Mouse (Mus musculus): ENCODE measurements around the gene Pigg. TPM values are rescaled to one million over a fixed set of nuclear protein-coding genes. Genes with fewer than 3 reads are reported as not detected.

Gene Pigg
- polyA plus RNA-seq, 1 experiment from 2014 or later, result 2.7 TPM

GRCm38 (mm10) chr5:108347843-108348242, 35.4 kb downstream of the Pigg start:
- Histone ChIP-seq H3K4me1 (replicated peaks; ENCODE audit: control insufficient read depth, insufficient read depth, low read length) (no peaks in the 10 kb centered on the region), H3K27me3 (ENCODE audit: control insufficient read depth, insufficient read depth, low read length) (no peaks in the 10 kb centered on the region)

GRCm38 (mm10) chr5:108349511-108350148, 37.2 kb downstream of the Pigg start:
- H3K9me3 ChIP-seq (ENCODE audit: control insufficient read depth, low read length), result no peaks in the 10 kb centered on the region
- no peak overlapping the region for H3K9ac ChIP-seq (ENCODE audit: low read depth, low read length)
- H3K27me3 ChIP-seq (ENCODE audit: control insufficient read depth, insufficient read depth, low read length), result no peaks in the 10 kb centered on the region
- 95% methylated on average over 9 of the region's 9 CpGs for WGBS
- no peaks in the 10 kb centered on the region for H3K4me1 ChIP-seq (replicated peaks; ENCODE audit: control insufficient read depth, insufficient read depth, low read length)
- no peak for DNase-seq (ENCODE audit: low spot score)
- no peak overlapping the region for H3K27ac ChIP-seq (ENCODE audit: low read depth, low read length)
- no peak overlapping the region for H3K4me2 ChIP-seq (replicated peaks; ENCODE audit: low read depth, low read length)
- ATAC-seq (ENCODE audit: low FRiP score), result no peak
- no peak overlapping the region for H3K4me3 ChIP-seq (ENCODE audit: low read depth, low read length)
- H3K36me3 ChIP-seq (ENCODE audit: control insufficient read depth, insufficient read depth, low read length), result 0 out of 2 replicates have a peak, but pooled peaks cover 4% of the 10 kb centered on the region

More at GRCm38 (mm10) chr5:108347843-108348242, 35.4 kb downstream of the Pigg start:
- no peak overlapping the region for H3K9ac ChIP-seq (ENCODE audit: low read depth, low read length)
- H3K4me3 ChIP-seq (ENCODE audit: low read depth, low read length), result no peak overlapping the region
- H3K9me3 ChIP-seq (ENCODE audit: control insufficient read depth, low read length), result no peaks in the 10 kb centered on the region
- H3K4me2 ChIP-seq (replicated peaks; ENCODE audit: low read depth, low read length), result no peak overlapping the region
- 87% methylated on average over 6 of the region's 6 CpGs for WGBS
- H3K36me3 ChIP-seq (ENCODE audit: control insufficient read depth, insufficient read depth, low read length), result 0 out of 2 replicates have a peak, but pooled peaks cover 4% of the 10 kb centered on the region
- no peak overlapping the region for H3K27ac ChIP-seq (ENCODE audit: low read depth, low read length)
- ATAC-seq (ENCODE audit: low FRiP score) (no peak), DNase-seq (ENCODE audit: low spot score) (no peak)

GRCm38 (mm10) chr5:108354056-108354455, 41.6 kb downstream of the Pigg start:
- 87% methylated on average over 2 of the region's 2 CpGs for WGBS
- no peak overlapping the region for H3K9ac ChIP-seq (ENCODE audit: low read depth, low read length)
- no peak overlapping the region for H3K4me2 ChIP-seq (replicated peaks; ENCODE audit: low read depth, low read length)
- no peaks in the 10 kb centered on the region for H3K4me1 ChIP-seq (replicated peaks; ENCODE audit: control insufficient read depth, insufficient read depth, low read length)
- 0 out of 2 replicates have a peak, but pooled peaks cover 4% of the 10 kb centered on the region for H3K36me3 ChIP-seq (ENCODE audit: control insufficient read depth, insufficient read depth, low read length)
- H3K27ac ChIP-seq (ENCODE audit: low read depth, low read length), result no peak overlapping the region
- H3K27me3 ChIP-seq (ENCODE audit: control insufficient read depth, insufficient read depth, low read length), result no peaks in the 10 kb centered on the region
- no peaks in the 10 kb centered on the region for H3K9me3 ChIP-seq (ENCODE audit: control insufficient read depth, low read length)
- H3K4me3 ChIP-seq (ENCODE audit: low read depth, low read length), result no peak overlapping the region
- ATAC-seq (ENCODE audit: low FRiP score), result no peak
- DNase-seq (ENCODE audit: low spot score), result no peak

- H3K4me3 ChIP-seq (ENCODE audit: low read depth, low read length), result no peak overlapping the region
- H3K4me2 ChIP-seq (replicated peaks; ENCODE audit: low read depth, low read length), result no peak overlapping the region
- ATAC-seq (ENCODE audit: low FRiP score) (no peak), DNase-seq (ENCODE audit: low spot score) (no peak)
- H3K36me3 ChIP-seq (ENCODE audit: control insufficient read depth, insufficient read depth, low read length), result no peaks in the 10 kb centered on the region
- no peak overlapping the region for H3K9ac ChIP-seq (ENCODE audit: low read depth, low read length)
- no peaks in the 10 kb centered on the region for H3K9me3 ChIP-seq (ENCODE audit: control insufficient read depth, low read length)
- WGBS, result 90% methylated on average over 1 of the region's 1 CpGs
- H3K27me3 ChIP-seq (ENCODE audit: control insufficient read depth, insufficient read depth, low read length), result no peaks in the 10 kb centered on the region
- H3K27ac ChIP-seq (ENCODE audit: low read depth, low read length), result no peak overlapping the region
- no peaks in the 10 kb centered on the region for H3K4me1 ChIP-seq (replicated peaks; ENCODE audit: control insufficient read depth, insufficient read depth, low read length)
These were observed 45.5 kb downstream of the Pigg start for GRCm38 (mm10) chr5:108357862-108358261.

- no peak overlapping the region for H3K4me3 ChIP-seq (ENCODE audit: low read depth, low read length)
- 88% methylated on average over 9 of the region's 9 CpGs for WGBS
- no peaks in the 10 kb centered on the region for H3K36me3 ChIP-seq (ENCODE audit: control insufficient read depth, insufficient read depth, low read length)
- H3K4me2 ChIP-seq (replicated peaks; ENCODE audit: low read depth, low read length), result no peak overlapping the region
- no peak overlapping the region for H3K27ac ChIP-seq (ENCODE audit: low read depth, low read length)
- no peak for DNase-seq (ENCODE audit: low spot score)
- no peak overlapping the region for H3K9ac ChIP-seq (ENCODE audit: low read depth, low read length)
- peaks cover 7% of the 10 kb centered on the region; the same call in 1 of the 2 replicates for H3K27me3 ChIP-seq (ENCODE audit: control insufficient read depth, insufficient read depth, low read length)
- ATAC-seq (ENCODE audit: low FRiP score), result no peak
- no peaks in the 10 kb centered on the region for H3K4me1 ChIP-seq (replicated peaks; ENCODE audit: control insufficient read depth, insufficient read depth, low read length)
- H3K9me3 ChIP-seq (ENCODE audit: control insufficient read depth, low read length), result no peaks in the 10 kb centered on the region
These were observed 47.1 kb downstream of the Pigg start for GRCm38 (mm10) chr5:108359491-108359890.

GRCm38 (mm10) chr5:108360211-108360610, 47.8 kb downstream of the Pigg start:
- WGBS, result 90% methylated on average over 4 of the region's 4 CpGs
- DNase-seq (ENCODE audit: low spot score) (no peak), ATAC-seq (ENCODE audit: low FRiP score) (no peak)
- no peak overlapping the region for H3K27ac ChIP-seq (ENCODE audit: low read depth, low read length)
- peaks cover 14% of the 10 kb centered on the region for H3K27me3 ChIP-seq (ENCODE audit: control insufficient read depth, insufficient read depth, low read length)
- no peaks in the 10 kb centered on the region for H3K9me3 ChIP-seq (ENCODE audit: control insufficient read depth, low read length)
- H3K4me2 ChIP-seq (replicated peaks; ENCODE audit: low read depth, low read length), result no peak overlapping the region
- no peaks in the 10 kb centered on the region for H3K36me3 ChIP-seq (ENCODE audit: control insufficient read depth, insufficient read depth, low read length)
- H3K4me3 ChIP-seq (ENCODE audit: low read depth, low read length), result no peak overlapping the region
- H3K9ac ChIP-seq (ENCODE audit: low read depth, low read length), result no peak overlapping the region
- no peaks in the 10 kb centered on the region for H3K4me1 ChIP-seq (replicated peaks; ENCODE audit: control insufficient read depth, insufficient read depth, low read length)

GRCm38 (mm10) chr5:108362330-108362729, 49.9 kb downstream of the Pigg start:
- H3K27me3 ChIP-seq (ENCODE audit: control insufficient read depth, insufficient read depth, low read length), result peaks cover 34% of the 10 kb centered on the region
- 31% methylated on average over 3 of the region's 3 CpGs for WGBS
- H3K4me3 ChIP-seq (ENCODE audit: low read depth, low read length), result no peak overlapping the region
- H3K27ac ChIP-seq (ENCODE audit: low read depth, low read length), result no peak overlapping the region
- H3K9me3 ChIP-seq (ENCODE audit: control insufficient read depth, low read length), result no peaks in the 10 kb centered on the region
- ATAC-seq (ENCODE audit: low FRiP score), result no peak
- H3K9ac ChIP-seq (ENCODE audit: low read depth, low read length), result no peak overlapping the region
- no peak for DNase-seq (ENCODE audit: low spot score)
- H3K4me2 ChIP-seq (replicated peaks; ENCODE audit: low read depth, low read length), result no peak overlapping the region
- H3K4me1 ChIP-seq (replicated peaks; ENCODE audit: control insufficient read depth, insufficient read depth, low read length), result peaks cover 11% of the 10 kb centered on the region; the same call in 1 of the 2 replicates
- H3K36me3 ChIP-seq (ENCODE audit: control insufficient read depth, insufficient read depth, low read length), result no peaks in the 10 kb centered on the region

GRCm38 (mm10) chr5:108366328-108366983, 54.0 kb downstream of the Pigg start:
- Histone ChIP-seq H3K4me1 (replicated peaks; ENCODE audit: control insufficient read depth, insufficient read depth, low read length) (peaks cover 18% of the 10 kb centered on the region), H3K36me3 (ENCODE audit: control insufficient read depth, insufficient read depth, low read length) (no peaks in the 10 kb centered on the region), H3K9me3 (ENCODE audit: control insufficient read depth, low read length) (no peaks in the 10 kb centered on the region), H3K9ac (ENCODE audit: low read depth, low read length) (peak overlapping the region; percentile 19; the same call in 1 of the 2 replicates), H3K4me3 (ENCODE audit: low read depth, low read length) (peak overlapping the region; percentile 54), H3K27me3 (ENCODE audit: control insufficient read depth, insufficient read depth, low read length) (peaks cover 71% of the 10 kb centered on the region), H3K27ac (ENCODE audit: low read depth, low read length) (no peak overlapping the region), H3K4me2 (replicated peaks; ENCODE audit: low read depth, low read length) (peak overlapping the region; percentile 94)
- DNase-seq (ENCODE audit: low spot score), result no peak
- peak; percentile 13; the same call in 1 of the 2 replicates for ATAC-seq (ENCODE audit: low FRiP score)
- WGBS, result 3% methylated on average over 52 of the region's 60 CpGs

Data from hindbrain, embryonic 11.5 days (tissue).